Mouse (Mus musculus) cerebellum, postnatal 25 days (tissue): ENCODE results near the gene Slc35f1.
"Not testable (repeated sequence)": the region's sequence is repeated elsewhere in the genome, so short reads cannot be mapped to it uniquely, and the experiment has no call there.

Experiments
- DNase-seq, 2 experiments: peaks; one replicate each; pipeline ENCODE4 v3.0.0; 2021; ENCODE audit warnings: mixed read lengths in 2 of 2

Slc35f1 gene

DNA sequence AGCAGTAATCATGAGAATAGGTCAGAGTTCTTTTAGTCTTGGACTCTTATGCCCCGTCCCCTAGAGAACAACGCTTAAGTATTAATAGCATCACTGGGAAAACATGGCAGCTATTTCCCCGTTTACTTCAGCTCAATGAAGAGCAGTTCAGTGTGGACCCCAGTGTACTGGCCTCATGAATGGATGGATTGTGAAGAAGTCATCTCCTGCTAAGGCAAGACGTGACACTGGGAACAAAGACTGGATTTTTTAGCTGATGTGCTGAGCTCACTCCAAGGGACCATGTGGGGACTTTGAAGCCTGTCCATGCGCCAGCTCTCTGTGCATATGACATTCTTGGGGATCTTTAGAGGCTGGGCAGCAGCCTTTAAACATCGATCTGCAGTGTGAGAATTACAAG, 101.2 kb downstream of the Slc35f1 start:
- no peak for DNase-seq

GRCm38 (mm10) chr10:52797454-52797853, 107.1 kb downstream of the Slc35f1 start:
- DNase-seq, result no peak

DNA sequence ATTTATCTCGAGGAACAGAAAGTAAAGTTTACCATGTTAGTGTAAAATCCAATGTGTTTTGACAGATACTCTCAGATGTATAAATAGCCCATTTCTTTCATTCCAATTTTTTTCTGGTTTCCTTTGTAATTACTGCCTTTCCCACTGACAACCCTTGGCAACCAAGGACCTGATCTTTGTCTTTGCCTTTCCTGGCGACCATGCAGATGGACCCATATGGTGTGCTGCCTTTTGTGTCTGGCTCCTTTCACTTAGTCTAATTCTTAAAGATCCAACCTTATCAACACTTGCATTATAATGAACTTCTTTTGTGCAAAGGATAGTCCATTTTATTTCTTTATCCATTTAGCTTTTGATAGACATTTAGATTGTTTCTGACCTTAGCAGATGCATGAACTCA, 117.5 kb downstream of the Slc35f1 start:
- no peak for DNase-seq

GRCm38 (mm10) chr10:52812861-52813260, 122.5 kb downstream of the Slc35f1 start:
- no peak for DNase-seq

DNA sequence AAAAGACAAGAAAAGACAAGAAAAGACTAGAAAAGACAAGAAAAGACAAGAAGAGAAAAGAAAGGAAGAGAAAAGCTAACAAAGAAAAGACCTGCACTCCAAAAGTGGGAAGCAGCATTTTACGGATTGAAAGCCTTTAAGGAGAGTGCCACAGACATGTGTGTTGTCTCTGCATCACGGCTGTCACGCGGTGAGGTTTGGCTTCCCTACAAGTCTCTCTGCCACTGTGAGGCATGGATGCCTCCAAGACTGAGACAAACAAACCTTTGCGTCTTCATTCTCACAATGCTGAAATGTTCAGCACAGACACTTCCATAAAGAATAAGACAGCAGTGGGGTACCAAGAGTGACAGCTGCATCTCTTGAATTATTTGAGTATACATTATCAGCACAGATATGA, 124.0 kb downstream of the Slc35f1 start:
- peak in 1 of 2 experiments; percentile 21 for DNase-seq

DNA sequence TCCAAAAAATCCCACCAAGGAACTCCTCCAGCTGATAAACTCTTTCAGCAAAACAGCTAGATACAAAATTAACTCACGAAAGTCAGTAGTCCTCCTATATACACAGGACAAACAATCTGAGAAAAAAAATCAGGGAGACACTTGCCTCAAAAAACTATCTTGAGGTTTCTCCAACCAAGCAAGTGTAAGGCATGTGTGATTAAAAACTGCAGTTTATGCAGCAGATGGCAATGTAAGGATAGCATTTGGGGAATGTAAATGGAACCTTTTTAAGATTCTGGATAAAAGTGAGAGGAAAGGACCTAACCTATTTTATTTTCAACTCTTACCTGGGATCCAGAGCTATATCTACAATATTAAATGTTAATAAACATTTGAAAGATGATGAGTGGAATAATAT, 129.3 kb downstream of the Slc35f1 start:
- DNase-seq, result no peak

- no peak for DNase-seq
These were observed 132.6 kb downstream of the Slc35f1 start for GRCm38 (mm10) chr10:52822909-52823308.

- no peak for DNase-seq
These were observed 135.4 kb downstream of the Slc35f1 start for GRCm38 (mm10) chr10:52825746-52826145.

- peak; percentile 26 to 64 for DNase-seq
These were observed 150.5 kb downstream of the Slc35f1 start for GRCm38 (mm10) chr10:52840819-52841218.

DNA sequence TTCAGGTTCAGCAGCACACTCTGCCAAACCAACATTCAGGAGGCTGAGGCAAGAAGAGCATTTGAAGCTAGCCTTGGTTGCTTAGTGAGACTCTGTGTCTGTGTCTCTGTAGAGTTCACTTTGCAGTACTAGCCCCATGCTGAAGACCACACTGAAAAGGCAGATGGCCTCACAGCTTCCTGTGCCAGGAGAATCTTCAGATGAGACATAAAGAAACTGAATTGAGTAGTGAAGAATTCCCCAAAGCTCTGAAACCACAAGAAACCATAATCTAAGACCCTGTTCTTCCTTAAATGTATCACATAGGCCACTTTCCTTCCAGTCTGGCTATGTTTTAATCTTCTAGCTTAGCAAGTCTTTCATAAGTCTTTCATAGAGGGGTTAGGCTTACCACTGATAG, 161.7 kb downstream of the Slc35f1 start:
- no peak for DNase-seq

DNA sequence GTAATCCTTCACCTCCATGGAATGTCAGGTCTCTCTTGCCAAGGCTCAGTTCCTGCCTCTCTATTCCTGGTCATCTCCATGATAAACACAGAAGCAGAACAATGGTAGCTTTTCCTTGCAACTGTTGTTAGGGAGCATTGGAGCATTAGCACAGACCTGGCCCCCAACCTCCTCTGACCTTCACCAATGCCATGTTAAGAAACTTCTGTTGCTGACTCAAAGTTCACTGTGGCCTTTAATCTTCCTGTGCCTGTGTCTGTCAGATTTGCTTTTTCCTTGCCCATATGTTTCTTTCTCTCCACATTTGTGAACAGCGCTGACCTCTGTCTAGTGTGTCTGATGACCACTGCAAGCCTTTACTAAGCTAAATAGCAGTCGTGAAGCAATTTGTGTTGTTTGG, 170.5 kb downstream of the Slc35f1 start:
- no peak for DNase-seq

- no peak for DNase-seq
These were observed 174.6 kb downstream of the Slc35f1 start for GRCm38 (mm10) chr10:52864936-52865335.

- no peak for DNase-seq
These were observed 180.8 kb downstream of the Slc35f1 start for GRCm38 (mm10) chr10:52871110-52871509.

DNA sequence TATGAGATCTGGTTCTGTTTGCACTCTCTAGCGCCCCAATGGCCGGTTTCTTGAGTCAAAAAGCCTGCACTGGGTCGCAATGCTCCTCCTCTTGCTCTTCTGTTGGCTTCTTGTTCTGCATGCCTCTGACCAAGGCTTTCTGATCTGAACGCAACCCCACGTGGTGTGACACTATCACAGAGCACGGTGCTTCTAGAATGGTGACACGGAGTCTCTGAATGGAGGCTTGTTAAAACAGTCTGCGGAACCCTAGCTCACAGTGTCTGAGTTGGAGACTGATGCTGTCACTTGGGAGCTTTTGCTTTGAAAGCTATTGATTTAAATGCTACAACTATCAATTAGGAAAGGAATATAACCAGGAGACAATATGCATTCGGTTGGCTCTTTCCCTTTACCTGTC, 183.8 kb downstream of the Slc35f1 start:
- no peak for DNase-seq

- no peak for DNase-seq
These were observed 184.4 kb downstream of the Slc35f1 start for GRCm38 (mm10) chr10:52874712-52875111.

DNA sequence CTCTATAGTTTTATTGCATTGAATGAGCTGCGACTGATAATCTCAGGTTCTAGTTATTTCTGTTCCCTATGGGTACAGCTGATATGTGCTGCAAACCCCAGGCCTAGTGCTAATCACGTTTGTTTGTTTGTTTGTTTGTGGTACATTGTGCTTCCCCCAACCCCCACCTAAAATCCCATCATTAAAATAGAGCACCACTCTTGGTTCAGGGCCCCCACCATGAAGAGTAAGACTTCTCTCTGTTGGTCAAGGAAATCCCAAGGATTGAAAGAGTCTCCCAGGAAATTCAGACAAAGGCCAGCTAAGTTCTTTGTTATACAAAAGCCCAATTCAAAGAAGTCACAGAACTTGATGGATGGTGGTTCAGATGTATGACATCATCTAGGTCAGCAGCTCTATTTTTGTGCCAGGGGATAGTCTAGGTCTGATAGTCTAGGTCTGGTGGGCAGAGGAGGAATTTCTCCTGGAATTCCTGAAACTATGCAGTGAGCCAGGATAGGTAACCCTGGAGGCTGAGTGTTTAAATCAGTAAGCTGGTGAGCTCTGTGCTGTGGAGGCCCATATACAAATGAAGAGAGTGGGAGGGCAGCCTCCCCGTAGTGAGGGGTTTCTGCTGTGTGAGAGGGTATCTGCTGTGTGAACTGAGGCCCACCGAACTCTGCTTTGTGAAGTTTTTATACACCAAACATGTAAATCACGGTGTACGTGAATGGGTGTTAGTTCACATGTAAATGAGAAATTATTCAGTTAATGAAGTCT, 187.1 kb downstream of the Slc35f1 start:
- no peak for DNase-seq

- DNase-seq, result no peak
These were observed 187.9 kb downstream of the Slc35f1 start for GRCm38 (mm10) chr10:52878093-52878801.

DNA sequence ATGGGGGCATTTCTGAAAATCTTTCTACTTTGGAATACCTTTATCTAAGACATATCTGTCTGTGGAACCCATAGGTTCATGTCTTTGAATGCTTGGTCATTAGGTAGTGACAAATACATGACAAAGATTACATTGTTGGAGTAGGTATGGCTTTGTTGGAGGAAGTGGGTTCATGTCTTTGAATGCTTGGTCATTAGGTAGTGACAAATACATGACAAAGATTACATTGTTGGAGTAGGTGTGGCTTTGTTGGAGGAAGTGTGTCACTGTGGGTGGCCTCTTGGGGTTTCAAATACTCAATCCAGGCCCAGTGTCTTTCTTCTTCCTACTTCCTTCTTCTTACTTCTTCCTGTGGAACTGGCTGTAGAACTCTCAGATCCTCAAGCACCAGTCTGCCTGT, 206.4 kb downstream of the Slc35f1 start:
- DNase-seq, result not testable (repeated sequence)

GRCm38 (mm10) chr10:52904914-52905313, 214.6 kb downstream of the Slc35f1 start:
- peak; percentile 9 to 30 for DNase-seq

- no peak for DNase-seq
These were observed 221.4 kb downstream of the Slc35f1 start for GRCm38 (mm10) chr10:52911762-52912161.

GRCm38 (mm10) chr10:52918715-52919114, 228.4 kb downstream of the Slc35f1 start:
- no peak for DNase-seq

DNA sequence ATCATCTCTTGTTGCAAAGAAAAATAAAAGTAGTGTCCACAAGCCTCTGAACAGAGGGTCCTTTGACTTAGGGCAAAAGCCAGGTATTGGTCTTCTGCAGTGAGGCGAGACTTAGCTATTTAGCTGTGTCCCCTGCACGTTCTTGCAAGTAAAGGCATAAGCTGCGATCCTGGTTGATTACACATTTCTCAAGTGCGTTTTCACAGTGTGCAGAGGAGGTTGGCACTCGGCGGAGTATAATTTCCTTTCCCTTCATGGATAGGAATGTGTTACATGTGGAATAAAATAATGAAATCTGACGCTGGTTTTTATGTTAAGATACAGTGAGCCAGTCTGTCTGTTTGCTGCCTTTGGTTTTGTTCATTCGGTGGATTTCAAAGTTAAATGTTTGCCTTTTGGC, 232.8 kb downstream of the Slc35f1 start:
- no peak for DNase-seq

GRCm38 (mm10) chr10:52926330-52926729, 236.0 kb downstream of the Slc35f1 start:
- DNase-seq, result no peak

GRCm38 (mm10) chr10:52932159-52932558, 241.8 kb downstream of the Slc35f1 start:
- no peak for DNase-seq
